Mouse (Mus musculus) stomach, postnatal 0 days (tissue): ENCODE measurements around the gene Phxr2.

Experiments
- CTCF ChIP-seq: IDR thresholded peaks from 2 replicates; pipeline ENCODE4 v1.5.1; 2016; ENCODE audit warnings: antibody characterized with exemption, low read depth, mild to moderate bottlenecking, moderate library complexity
- EP300 ChIP-seq: optimal IDR thresholded peaks from 2 replicates; pipeline ENCODE3; 2016; ENCODE audit warnings: antibody characterized with exemption

GRCm38 (mm10) chr10:99106311-99106702, 19.8 kb downstream of the Phxr2 start:
- TF ChIP-seq CTCF (no peak), EP300 (no peak)
